Mouse (Mus musculus): ENCODE data around the gene Ncoa4. TPM values are rescaled to one million over a fixed set of nuclear protein-coding genes. Genes with fewer than 3 reads are reported as not detected.

Ncoa4 gene
- total RNA-seq (2012; rRNA removed) (64.6 and 67.3 TPM in 2 replicates), polyA plus RNA-seq (2012; ENCODE audit: insufficient read depth in 1 of 2, insufficient read length in 2 of 2, low read depth in 1 of 2, low replicate concordance in 2 of 2, missing spikeins in 1 of 2) (10 to 100 TPM; 54.5 to 57.9 TPM)

DNA sequence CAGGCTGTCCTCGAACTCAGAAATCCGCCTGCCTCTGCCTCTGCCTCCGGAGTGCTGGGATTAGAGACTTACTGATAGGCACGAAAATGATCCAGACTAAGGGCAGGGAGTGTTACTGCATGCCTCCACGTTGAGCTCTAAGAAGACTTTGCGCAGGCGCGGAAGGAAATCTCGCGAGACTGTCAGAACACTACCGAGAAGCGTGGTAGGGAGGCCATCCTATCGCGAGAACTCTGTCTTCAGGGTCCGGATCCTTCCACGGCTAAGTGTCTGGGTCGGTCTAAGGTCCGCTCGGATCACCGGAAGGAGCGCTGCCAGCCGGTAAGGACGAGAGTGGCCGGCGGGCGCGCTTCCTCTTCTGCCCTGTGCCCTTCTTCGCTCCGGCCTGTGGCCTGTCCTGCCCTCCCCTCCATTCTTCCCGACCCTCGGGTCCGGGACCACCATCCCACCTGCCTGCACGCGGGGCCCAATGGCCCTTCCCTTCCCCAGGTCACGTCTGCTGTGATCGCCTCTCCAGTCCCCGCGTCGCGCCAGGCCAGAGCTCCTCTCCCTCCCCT lies at the start of gene Ncoa4:
TSS of gene Ncoa4 (plus strand) at position 176 of the 557 bp plus-strand sequence.
- H3K4me1 ChIP-seq (ENCODE audit: control insufficient read depth in 1 of 2, insufficient read depth in 2 of 2, low read length in 2 of 2): peaks cover 4 to 19% of the 10 kb centered on the region in 2 experiments; a peak in 3 of 4 replicates
- H3K4me3 ChIP-seq (ENCODE audit: control insufficient read depth in 1 of 2, insufficient read depth in 1 of 2, low read depth in 2 of 2, low read length in 2 of 2): peak within 1 kb of the TSS; percentile 69 to 93
- peaks cover 45% of the 10 kb centered on the region for H3K79me2 ChIP-seq (ENCODE audit: control insufficient read depth, insufficient read depth, low read length, poor library complexity)
- peak within 1 kb of the TSS; percentile 87 for H3K27ac ChIP-seq (ENCODE audit: control insufficient read depth, low read depth, low read length)
- peak within 1 kb of the TSS; percentile 84 for H3K9ac ChIP-seq (ENCODE audit: control insufficient read depth, low read depth, low read length, poor library complexity, severe bottlenecking)
- H3K27me3 ChIP-seq (ENCODE audit: control insufficient read depth in 1 of 2, insufficient read depth in 2 of 2, low read length in 2 of 2): no peaks in the 10 kb centered on the region
- H3K36me3 ChIP-seq (ENCODE audit: control insufficient read depth in 1 of 2, insufficient read depth in 2 of 2, low read length in 2 of 2): peaks cover 0 to 36% of the 10 kb centered on the region in 2 experiments; a peak in 2 of 4 replicates
- H3K9me3 ChIP-seq (replicated peaks; ENCODE audit: insufficient read depth, low read length): no peaks in the 10 kb centered on the region
- peak; percentile 99 for DNase-seq (ENCODE audit: low read depth, low spot score)
- TF ChIP-seq POLR2A (IDR thresholded peaks at IDR 0.05; ENCODE audit: control insufficient read depth in 1 of 2, insufficient read depth in 1 of 2, low read depth in 1 of 2, low read length in 2 of 2, poor library complexity in 1 of 2) (peak; percentile 59 to 81; a peak in 3 of 4 replicates), POLR2AphosphoS5 (IDR thresholded peaks at IDR 0.05; ENCODE audit: borderline replicate concordance, low read depth, low read length) (no peak; the same call in 1 of the 2 replicates), POLR2AphosphoS2 (IDR thresholded peaks at IDR 0.05; ENCODE audit: low read length) (peak; percentile 84), MEF2A (IDR thresholded peaks at IDR 0.05; ENCODE audit: extremely low read depth, insufficient replicate concordance, low read depth, low read length, poor library complexity, severe bottlenecking) (no peak), TBP (IDR thresholded peaks at IDR 0.05; ENCODE audit: low read depth, low read length) (peak; percentile 94), CTCF (IDR thresholded peaks at IDR 0.05 in 2 of 3, conservative IDR thresholded peaks at IDR 0.05 in 1 of 3; ENCODE audit: control insufficient read depth in 1 of 3, insufficient read depth in 1 of 3, low read depth in 2 of 3, low read length in 3 of 3, poor library complexity in 1 of 3, severe bottlenecking in 1 of 3) (no peak), RCOR1 (IDR thresholded peaks at IDR 0.05; ENCODE audit: low read depth, low read length) (no peak), E2F4 (IDR thresholded peaks at IDR 0.05; ENCODE audit: borderline replicate concordance, low read depth, low read length) (no peak), EP300 (IDR thresholded peaks at IDR 0.05; ENCODE audit: low read depth in 1 of 2, low read length in 2 of 2) (no peak), MAFK (IDR thresholded peaks at IDR 0.05; ENCODE audit: borderline replicate concordance, low read depth, low read length) (no peak), TAL1 (IDR thresholded peaks at IDR 0.05; ENCODE audit: low read length) (no peak), USF2 (IDR thresholded peaks at IDR 0.05; ENCODE audit: borderline replicate concordance in 1 of 2, insufficient read depth in 1 of 2, low read depth in 1 of 2, low read length in 2 of 2) (no peak), SMC3 (IDR thresholded peaks at IDR 0.05; ENCODE audit: low read depth, low read length) (no peak), MXI1 (IDR thresholded peaks at IDR 0.05; ENCODE audit: low read depth, low read length) (peak; percentile 87), GATA1 (IDR thresholded peaks at IDR 0.05; ENCODE audit: low read depth, low read length) (no peak), ZNF384 (IDR thresholded peaks at IDR 0.05; ENCODE audit: low read depth, low read length) (peak; percentile 78), MYB (IDR thresholded peaks at IDR 0.05; ENCODE audit: low read depth, low read length) (no peak), TCF12 (IDR thresholded peaks at IDR 0.05; ENCODE audit: low read depth, low read length) (peak; percentile 62), MAZ (IDR thresholded peaks at IDR 0.05; ENCODE audit: low read depth, low read length) (no peak), KAT2A (conservative IDR thresholded peaks at IDR 0.05; ENCODE audit: low read depth, low read length) (no peak; the same call in 1 of the 2 replicates), USF1 (IDR thresholded peaks at IDR 0.05; ENCODE audit: low read depth, low read length) (no peak), NELFE (IDR thresholded peaks at IDR 0.05; ENCODE audit: low read depth, low read length) (peak; percentile 80), MYC (IDR thresholded peaks at IDR 0.05; ENCODE audit: low read depth, low read length) (peak; percentile 34; the same call in 1 of the 2 replicates), RAD21 (IDR thresholded peaks at IDR 0.05; ENCODE audit: low read depth, low read length) (no peak), UBTF (IDR thresholded peaks at IDR 0.05; ENCODE audit: borderline replicate concordance, insufficient read depth, low read depth, low read length) (no peak), ZC3H11A (IDR thresholded peaks at IDR 0.05; ENCODE audit: low read depth, low read length) (no peak), SIN3A (IDR thresholded peaks at IDR 0.05; ENCODE audit: low read length) (peak; percentile 69), NRF1 (IDR thresholded peaks at IDR 0.05; ENCODE audit: insufficient read depth, low read depth, low read length, poor library complexity, severe bottlenecking) (peak; percentile 82), CHD2 (IDR thresholded peaks at IDR 0.05; ENCODE audit: low read length) (peak; percentile 98), HCFC1 (IDR thresholded peaks at IDR 0.05; ENCODE audit: low read depth, low read length) (peak; percentile 84), BHLHE40 (IDR thresholded peaks at IDR 0.05; ENCODE audit: borderline replicate concordance, low read depth, low read length) (no peak), ZKSCAN1 (IDR thresholded peaks at IDR 0.05; ENCODE audit: low read depth, low read length) (no peak), CHD1 (IDR thresholded peaks at IDR 0.05; ENCODE audit: low read depth, low read length) (no peak), ZMIZ1 (IDR thresholded peaks at IDR 0.05; ENCODE audit: low read depth, low read length) (peak; percentile 79; the same call in 1 of the 2 replicates), MAX (IDR thresholded peaks at IDR 0.05; ENCODE audit: low read length) (no peak), GABPA (IDR thresholded peaks at IDR 0.05; ENCODE audit: low read depth, low read length) (no peak)

All from MEL (cell line).